In the genomic region with DNA sequence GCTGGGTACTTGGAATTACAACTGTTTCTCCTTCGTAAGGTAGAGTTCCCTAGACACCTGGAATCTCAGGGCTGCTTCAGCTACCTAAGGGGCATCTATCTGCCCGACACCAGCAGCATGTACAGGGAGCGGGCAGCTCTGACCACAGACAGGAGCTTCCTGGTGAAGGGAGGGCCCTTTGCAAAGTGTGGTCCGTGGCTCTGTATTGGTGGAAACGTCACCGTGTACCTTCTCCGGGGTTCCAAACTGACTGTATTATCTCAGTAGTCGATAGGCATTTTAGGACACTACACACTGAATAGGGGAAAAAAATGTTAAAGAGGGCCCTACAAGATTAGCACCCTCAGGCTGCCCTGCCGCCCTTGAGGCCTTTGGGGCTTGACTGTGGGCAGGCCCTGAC, we compare ENCODE assay signal across 12 mouse cellular contexts.
A peak's percentile ranks its signal among the peaks of the same experiment; 100 is the strongest.
DNase-seq lines count a peak whose midpoint lies in the region; ATAC-seq lines count a peak whose summit lies in the region.
"Had no signal": no experiment of that assay in that cellular context is flagged by ENCODE, and none has a peak within 500 bp of the region (broad histone marks: within the 10 kb centered on the region; RNA-seq: fewer than 3 reads in every experiment).

No protein-coding gene starts in this region.

- no peaks in the 10 kb centered on the region for H3K27me3 ChIP-seq in lung, embryonic 16.5 days (ENCODE audit: control insufficient read depth, insufficient read depth, low read depth, low read length)
- H3K27me3 ChIP-seq in limb, embryonic 12.5 days = no peaks in the 10 kb centered on the region
- H3K27me3 ChIP-seq in stomach, embryonic 14.5 days (ENCODE audit: control insufficient read depth, insufficient read depth, low read length) = no peaks in the 10 kb centered on the region
- no peaks in the 10 kb centered on the region for H3K27me3 ChIP-seq in liver, embryonic 11.5 days (replicated peaks; ENCODE audit: control insufficient read depth, insufficient read depth, low read length)
- H3K27me3 ChIP-seq: stomach, embryonic 15.5 days had no signal

- peak; percentile 39 for DNase-seq in embryo, embryonic 9.5 days (ENCODE audit: extremely low spot score)
- DNase-seq in embryo, embryonic 10 days (ENCODE audit: low spot score) = no peak
- DNase-seq in lung, postnatal 36 days = no peak
- DNase-seq in liver, embryonic 11.5 days (ENCODE audit: low spot score) = no peak
- no peak for DNase-seq in right cerebral cortex, postnatal 10 days (ENCODE audit: low spot score in 2 of 2)
- DNase-seq: adrenal gland, adult 2 months; cerebellum, adult 9-10 months had no signal

- H3K4me2 ChIP-seq in lung, embryonic 16.5 days (ENCODE audit: low read depth, low read length) = no peak overlapping the region
- no peak overlapping the region for H3K4me2 ChIP-seq in limb, embryonic 12.5 days
- no peak overlapping the region for H3K4me2 ChIP-seq in stomach, embryonic 14.5 days (replicated peaks; ENCODE audit: low read depth, low read length)
- no peak overlapping the region for H3K4me2 ChIP-seq in liver, embryonic 11.5 days
- H3K4me2 ChIP-seq: stomach, embryonic 15.5 days had no signal

- peaks cover 9% of the 10 kb centered on the region for H3K9me3 ChIP-seq in lung, embryonic 16.5 days (ENCODE audit: control insufficient read depth, low read length)
- H3K9me3 ChIP-seq in limb, embryonic 12.5 days = peaks cover 14% of the 10 kb centered on the region
- H3K9me3 ChIP-seq in stomach, embryonic 14.5 days (ENCODE audit: control insufficient read depth, low read depth, low read length) = peaks cover 9% of the 10 kb centered on the region; the same call in 1 of the 2 replicates
- no peaks in the 10 kb centered on the region for H3K9me3 ChIP-seq in liver, embryonic 11.5 days (ENCODE audit: control insufficient read depth, low read length)
- H3K9me3 ChIP-seq: stomach, embryonic 15.5 days had no signal

- peaks cover 15% of the 10 kb centered on the region for H3K4me1 ChIP-seq in lung, embryonic 16.5 days (replicated peaks; ENCODE audit: control insufficient read depth, insufficient read depth, low read length)
- peaks cover 26% of the 10 kb centered on the region for H3K4me1 ChIP-seq in limb, embryonic 12.5 days (replicated peaks)
- peaks cover 18% of the 10 kb centered on the region for H3K4me1 ChIP-seq in stomach, embryonic 14.5 days (ENCODE audit: control insufficient read depth, insufficient read depth, low read length)
- peaks cover 4% of the 10 kb centered on the region; the same call in 1 of the 2 replicates for H3K4me1 ChIP-seq in liver, embryonic 11.5 days (replicated peaks; ENCODE audit: control insufficient read depth, insufficient read depth, low read length)

- no peak overlapping the region; the same call in 1 of the 2 replicates for H3K9ac ChIP-seq in lung, embryonic 16.5 days (ENCODE audit: low read length)
- H3K9ac ChIP-seq in limb, embryonic 12.5 days (replicated peaks) = peak overlapping the region; percentile 28; the same call in 1 of the 2 replicates
- no peak overlapping the region for H3K9ac ChIP-seq in stomach, embryonic 14.5 days (replicated peaks; ENCODE audit: low read depth, low read length)
- H3K9ac ChIP-seq in liver, embryonic 11.5 days (ENCODE audit: low read depth, low read length) = no peak overlapping the region
- H3K9ac ChIP-seq: stomach, embryonic 15.5 days had no signal

- peak; percentile 26; the same call in 1 of the 2 replicates for ATAC-seq in lung, embryonic 16.5 days (ENCODE audit: low read depth)
- no peak; the same call in 1 of the 2 replicates for ATAC-seq in limb, embryonic 12.5 days (ENCODE audit: insufficient number of reproducible peaks, insufficient read depth, low FRiP score, low TSS enrichment, low read depth)
- peak; percentile 16; the same call in 1 of the 2 replicates for ATAC-seq in stomach, embryonic 14.5 days (ENCODE audit: insufficient number of reproducible peaks, insufficient read depth, low FRiP score, low read depth)
- no peak for ATAC-seq in liver, embryonic 11.5 days (replicated peaks; ENCODE audit: low FRiP score)

- peak overlapping the region; percentile 67 for H3K27ac ChIP-seq in lung, embryonic 16.5 days (ENCODE audit: low read length)
- peak overlapping the region; percentile 66 for H3K27ac ChIP-seq in limb, embryonic 12.5 days
- H3K27ac ChIP-seq in stomach, embryonic 14.5 days (ENCODE audit: low read length) = peak overlapping the region; percentile 33; the same call in 1 of the 2 replicates
- no peak overlapping the region for H3K27ac ChIP-seq in liver, embryonic 11.5 days (ENCODE audit: low read depth, low read length)
- H3K27ac ChIP-seq: macrophage; stomach, embryonic 15.5 days had no signal

- H3K4me3 ChIP-seq in lung, embryonic 16.5 days (ENCODE audit: low read length) = no peak overlapping the region
- no peak overlapping the region for H3K4me3 ChIP-seq in limb, embryonic 12.5 days (replicated peaks)
- no peak overlapping the region for H3K4me3 ChIP-seq in stomach, embryonic 14.5 days (ENCODE audit: low read depth, low read length)
- no peak overlapping the region for H3K4me3 ChIP-seq in liver, embryonic 11.5 days (ENCODE audit: low read depth, low read length)
- H3K4me3 ChIP-seq: stomach, embryonic 15.5 days had no signal

- 45% methylated on average over 9 of the region's 9 CpGs for WGBS in lung, embryonic 16.5 days
- WGBS in limb, embryonic 12.5 days = 62% methylated on average over 9 of the region's 9 CpGs
- WGBS in stomach, embryonic 14.5 days = 61% methylated on average over 9 of the region's 9 CpGs
- 62% methylated on average over 9 of the region's 9 CpGs for WGBS in liver, embryonic 11.5 days

- H3K36me3 ChIP-seq in lung, embryonic 16.5 days (ENCODE audit: control insufficient read depth, insufficient read depth, low read length) = peaks cover 4% of the 10 kb centered on the region; the same call in 1 of the 2 replicates
- peaks cover 12% of the 10 kb centered on the region for H3K36me3 ChIP-seq in limb, embryonic 12.5 days
- peaks cover 3% of the 10 kb centered on the region; the same call in 1 of the 2 replicates for H3K36me3 ChIP-seq in stomach, embryonic 14.5 days (ENCODE audit: control insufficient read depth, insufficient read depth, low read length)
- H3K36me3 ChIP-seq in liver, embryonic 11.5 days (ENCODE audit: control insufficient read depth, insufficient read depth, low read length) = 0 out of 2 replicates have a peak, but pooled peaks cover 2% of the 10 kb centered on the region

Comparison
In these comparisons a context has a peak if more than half of its experiments do, and no peak if none do; other contexts are left out.
1. ATAC-seq: peak in lung, embryonic 16.5 days (single experiment) and stomach, embryonic 14.5 days (single experiment); none in limb, embryonic 12.5 days (single experiment) and liver, embryonic 11.5 days (single experiment).